Mouse (Mus musculus): ENCODE measurements around the gene 2310030G06Rik.

Gene 2310030G06Rik

DNA sequence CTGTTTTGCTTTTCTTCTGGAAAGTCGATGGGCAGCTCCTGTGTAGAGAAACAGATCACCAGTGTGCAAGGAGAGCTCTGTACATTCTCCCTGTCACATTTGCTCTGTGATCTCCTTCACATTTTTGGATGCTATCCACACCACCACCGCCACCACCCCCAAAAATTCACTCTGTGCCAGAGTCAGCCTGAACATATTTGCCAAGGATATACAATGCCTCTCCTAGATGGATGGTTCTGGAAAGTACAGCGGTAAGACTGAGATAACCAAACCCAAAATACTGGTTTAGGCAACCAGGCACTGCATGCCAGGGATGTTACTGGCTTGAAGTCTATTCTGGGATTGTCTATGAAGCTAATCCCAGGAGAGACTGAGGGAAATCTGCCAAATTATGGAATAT lies 4.1 kb downstream of the 2310030G06Rik start:
- in situ Hi-C loops (cut with MseI, MboI), result no loop called here

DNA sequence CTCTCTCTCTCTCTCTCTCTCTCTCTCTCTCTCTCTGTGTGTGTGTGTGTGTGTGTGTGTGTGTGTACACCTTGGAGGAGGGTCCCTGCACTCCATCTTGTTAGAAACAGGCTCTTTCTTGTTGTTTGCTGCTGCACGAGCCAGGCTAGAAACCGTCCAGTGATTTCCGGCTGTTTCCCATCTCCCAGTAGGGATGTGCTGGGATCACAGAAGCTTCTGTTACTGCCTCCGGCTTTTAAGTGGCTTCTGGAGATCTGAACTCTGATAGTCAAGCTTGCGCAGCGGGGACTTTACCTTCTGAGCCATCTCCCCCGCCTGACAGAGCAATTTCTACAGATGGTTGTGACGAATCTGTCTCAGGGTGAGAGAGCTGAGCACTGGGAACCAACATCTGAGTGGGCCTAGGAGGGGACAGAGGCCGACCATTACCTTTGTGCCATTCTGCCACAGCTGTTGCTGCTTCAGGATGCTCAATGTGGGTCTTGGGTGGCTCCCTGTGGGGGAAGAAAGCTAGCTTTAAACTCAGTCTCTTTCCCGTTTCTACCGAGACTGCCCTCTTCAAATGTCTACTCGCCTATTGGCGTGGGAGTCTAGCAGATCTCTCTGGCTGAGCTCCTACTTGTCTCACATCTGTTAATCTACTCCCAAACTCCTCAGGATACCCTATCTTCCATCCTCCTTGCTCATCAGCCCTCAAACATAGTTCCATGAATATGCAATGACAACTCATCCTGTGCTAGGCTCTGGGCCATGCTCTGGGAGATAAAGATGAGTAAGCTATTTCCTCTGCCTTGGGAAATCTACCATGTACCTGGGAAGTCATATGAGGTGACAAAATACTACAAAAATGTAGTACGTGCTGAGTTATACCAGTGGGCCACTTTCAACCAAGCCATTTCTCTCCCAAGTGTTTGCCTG lies 5.2 kb downstream of the 2310030G06Rik start:
- in situ Hi-C loops (cut with MseI, MboI), result no loop called here

DNA sequence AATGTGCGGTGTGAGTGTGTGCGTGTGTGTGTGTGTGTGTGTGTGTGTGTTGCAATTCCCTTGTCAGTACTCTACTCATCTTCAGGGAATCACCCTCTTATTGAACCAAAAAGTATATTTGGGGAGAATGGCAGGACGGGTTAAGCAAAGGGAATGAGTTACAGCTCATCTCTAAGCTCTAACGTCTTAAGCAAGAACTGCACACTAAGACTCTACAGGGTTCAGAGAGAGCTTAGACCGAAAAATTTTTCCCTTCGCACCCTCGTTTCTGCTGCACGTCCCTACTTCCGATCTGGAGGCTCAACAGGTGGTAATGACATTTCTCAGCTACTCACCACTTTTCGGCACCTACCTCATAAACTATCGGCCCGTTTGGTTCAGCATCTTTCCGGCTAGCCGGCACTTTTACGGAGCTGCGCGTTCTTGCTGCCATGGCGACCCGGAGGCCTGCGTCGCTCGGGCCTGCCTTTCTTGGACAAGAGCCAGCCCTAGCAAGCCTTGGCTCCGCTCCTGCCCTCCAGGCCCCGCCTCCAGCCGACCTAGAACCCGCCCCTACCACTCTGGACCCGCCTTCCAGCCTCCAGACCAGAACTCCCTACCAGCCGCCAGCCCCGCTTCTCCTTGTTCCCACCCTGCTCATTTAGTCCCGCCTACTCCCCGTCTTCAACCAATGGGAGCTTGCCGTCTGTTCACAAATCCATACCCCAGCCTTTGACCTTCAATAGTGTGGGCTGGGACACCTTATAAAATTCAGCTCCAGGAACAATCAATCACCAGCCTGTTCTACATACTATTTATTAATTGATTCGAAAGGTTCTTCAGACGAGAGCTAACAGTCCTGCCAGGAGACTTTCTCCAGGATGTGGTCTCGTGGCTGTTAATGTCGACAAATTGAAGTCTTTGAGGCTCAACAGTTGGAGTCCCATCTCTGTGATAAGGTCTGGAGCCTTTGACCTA lies 7.1 kb downstream of the 2310030G06Rik start, which contains the start of gene Dixdc1:
Gene Dixdc1 (minus strand): TSS at position 604 of the 957 bp plus-strand sequence.
- in situ Hi-C loops (cut with MseI, MboI), result no loop called here

GRCm38 (mm10) chr9:50734989-50735388 lies 11.3 kb downstream of the 2310030G06Rik start:
- in situ Hi-C loops (cut with MseI, MboI), result no loop called here

- in situ Hi-C loops (cut with MseI, MboI), result no loop called here
Observed at GRCm38 (mm10) chr9:50732560-50732959, 13.8 kb downstream of the 2310030G06Rik start.

GRCm38 (mm10) chr9:50729600-50729999 lies 16.7 kb downstream of the 2310030G06Rik start:
- in situ Hi-C loops (cut with MseI, MboI), result no loop called here

DNA sequence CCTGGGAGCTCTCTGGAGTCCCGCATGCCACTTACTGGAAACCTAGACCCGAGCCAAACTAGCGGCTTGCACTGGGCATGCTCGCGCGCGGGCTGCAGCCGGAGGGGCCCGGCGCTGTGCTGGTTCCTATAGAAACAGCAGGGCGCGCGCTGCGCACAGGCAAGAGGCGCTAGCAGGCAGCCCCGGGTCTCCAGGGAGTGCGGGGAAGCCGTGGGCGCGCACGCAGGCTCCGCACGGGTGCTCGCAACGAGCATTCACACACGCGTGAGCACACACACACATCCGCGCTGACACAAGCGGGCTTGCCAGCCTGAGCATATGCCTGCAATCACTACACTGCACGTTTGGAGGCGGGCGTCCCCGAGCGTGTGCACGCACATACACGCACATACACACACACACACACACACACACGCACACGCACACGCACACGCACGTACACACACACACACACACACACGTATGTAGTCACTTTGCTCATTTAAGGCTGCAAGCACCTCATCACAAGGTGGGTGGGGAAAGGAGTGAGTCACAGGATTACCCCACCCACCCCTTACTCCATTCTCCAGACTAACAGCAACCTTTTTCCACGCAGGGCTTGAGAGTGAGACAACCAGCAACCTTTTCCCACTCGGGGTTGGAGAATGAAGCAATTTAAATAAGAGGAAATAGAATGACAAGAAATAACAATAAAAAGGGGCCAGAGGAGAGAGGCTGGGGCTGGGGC lies 18.2 kb downstream of the 2310030G06Rik start:
- in situ Hi-C loops (cut with MseI, MboI), result no loop called here

DNA sequence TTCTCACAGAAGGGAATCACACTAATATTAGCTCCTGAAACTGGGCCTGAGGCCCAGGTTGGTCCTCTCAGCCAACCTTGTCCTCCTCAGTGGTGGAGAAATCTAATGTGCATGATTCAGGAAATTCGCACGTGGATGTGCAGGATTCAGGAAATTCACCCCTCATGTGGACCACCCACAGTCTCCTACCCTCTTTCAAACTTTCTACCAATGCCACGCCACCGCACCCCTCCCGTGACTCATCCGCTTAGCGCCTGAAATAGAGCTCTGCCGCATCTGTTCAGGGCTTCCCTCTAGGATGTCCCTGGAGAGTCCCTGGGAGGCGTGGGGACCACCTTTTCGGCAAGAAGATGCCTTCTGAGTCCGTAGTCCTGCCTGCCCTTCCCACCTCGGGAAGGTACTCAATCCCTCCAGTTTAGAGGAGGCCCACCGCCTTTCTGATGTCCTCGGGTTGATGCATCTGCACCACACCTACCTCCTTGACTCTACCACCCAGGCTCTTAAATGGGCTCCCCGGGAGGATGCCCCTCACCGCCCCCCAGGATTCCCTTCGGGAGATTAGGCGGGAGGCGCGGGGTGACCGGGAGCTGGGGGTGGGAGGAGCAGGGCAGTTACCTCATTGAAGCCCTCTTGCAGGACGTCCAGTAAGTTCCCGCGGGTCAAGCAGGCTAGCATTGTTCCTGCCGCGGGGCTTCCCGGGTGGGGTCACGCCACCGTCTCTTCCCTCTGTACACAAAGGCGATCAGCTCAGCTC lies 19.0 kb downstream of the 2310030G06Rik start:
- in situ Hi-C loops (cut with MseI, MboI), result no loop called here

- in situ Hi-C loops (cut with MseI, MboI), result no loop called here
Observed at GRCm38 (mm10) chr9:50725921-50726590, 20.3 kb downstream of the 2310030G06Rik start.

DNA sequence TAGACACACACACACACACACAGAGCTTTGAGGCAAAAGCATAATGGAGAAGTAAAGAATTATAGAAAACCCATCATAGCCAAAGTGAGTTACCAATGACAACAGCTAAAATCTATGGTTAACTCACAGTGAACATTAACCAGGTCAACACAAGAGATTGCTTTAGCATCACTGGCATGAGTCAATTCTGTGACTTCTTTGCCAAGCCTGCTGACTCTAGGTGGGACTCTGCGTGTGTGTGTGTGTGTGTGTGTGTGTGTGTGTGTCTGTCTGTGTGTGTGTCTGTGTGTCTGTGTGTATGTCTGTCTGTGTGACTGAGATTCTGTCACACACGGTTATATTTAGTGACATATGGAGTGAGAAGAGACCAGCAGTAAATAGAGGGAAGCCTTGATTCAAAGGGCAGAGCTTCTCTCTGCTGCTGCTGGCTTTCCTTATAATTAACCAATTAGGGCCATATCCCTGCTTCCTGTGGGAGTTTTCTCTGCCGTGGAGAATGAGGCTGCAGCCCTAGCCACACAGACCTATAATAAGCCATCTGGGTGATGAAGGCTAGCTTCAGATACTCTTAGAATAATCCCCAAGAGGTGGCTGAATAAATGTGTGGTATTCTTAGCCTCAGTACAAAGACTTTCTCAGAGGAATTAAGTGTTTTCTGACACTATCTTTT lies 21.5 kb downstream of the 2310030G06Rik start:
- in situ Hi-C loops (cut with MseI, MboI), result no loop called here

DNA sequence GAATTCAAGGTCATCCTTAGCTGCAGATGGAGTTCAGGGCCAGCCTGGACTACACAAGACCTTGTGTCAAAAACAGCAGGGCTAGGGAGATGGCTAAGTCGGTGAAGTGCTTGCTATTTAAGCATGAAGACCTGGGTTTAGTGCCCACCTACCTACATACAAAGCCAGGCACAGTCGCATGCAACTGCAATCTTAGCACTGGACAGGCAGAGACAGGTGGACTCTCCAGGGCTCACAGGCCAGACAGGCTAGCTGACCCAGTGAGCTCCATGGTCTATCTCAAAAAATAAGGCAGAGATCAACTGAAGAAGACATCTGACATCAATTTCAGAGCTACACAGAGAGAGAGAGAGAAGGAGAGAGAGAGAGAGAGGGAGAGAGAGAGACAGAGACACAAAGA lies 22.2 kb downstream of the 2310030G06Rik start:
- in situ Hi-C loops (cut with MseI, MboI), result no loop called here

- in situ Hi-C loops (cut with MseI, MboI), result no loop called here
Observed at GRCm38 (mm10) chr9:50723406-50723805, 22.9 kb downstream of the 2310030G06Rik start.

DNA sequence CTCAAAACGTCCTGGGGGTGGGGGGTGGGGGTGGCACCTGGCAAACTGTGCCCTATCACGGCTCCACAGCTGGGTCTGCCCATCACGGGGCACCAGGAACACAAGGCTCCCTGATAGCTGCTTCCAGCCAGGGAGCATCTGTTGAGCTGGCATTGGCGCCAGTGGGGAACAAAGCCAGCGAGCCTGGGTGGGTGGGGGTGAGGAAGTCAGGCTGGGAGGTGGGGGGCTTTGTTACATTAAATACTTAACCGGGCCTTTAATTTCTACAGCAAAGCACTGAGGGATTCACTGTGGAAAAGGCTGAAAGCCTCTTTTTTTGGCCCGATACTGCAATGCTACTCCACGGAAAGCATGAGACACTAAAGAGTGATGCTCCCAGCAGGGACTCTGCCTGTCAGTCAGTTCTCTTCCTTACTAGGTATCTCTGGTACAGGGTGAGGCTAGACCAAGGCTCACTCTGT lies 23.9 kb downstream of the 2310030G06Rik start:
- in situ Hi-C loops (cut with MseI, MboI), result no loop called here

DNA sequence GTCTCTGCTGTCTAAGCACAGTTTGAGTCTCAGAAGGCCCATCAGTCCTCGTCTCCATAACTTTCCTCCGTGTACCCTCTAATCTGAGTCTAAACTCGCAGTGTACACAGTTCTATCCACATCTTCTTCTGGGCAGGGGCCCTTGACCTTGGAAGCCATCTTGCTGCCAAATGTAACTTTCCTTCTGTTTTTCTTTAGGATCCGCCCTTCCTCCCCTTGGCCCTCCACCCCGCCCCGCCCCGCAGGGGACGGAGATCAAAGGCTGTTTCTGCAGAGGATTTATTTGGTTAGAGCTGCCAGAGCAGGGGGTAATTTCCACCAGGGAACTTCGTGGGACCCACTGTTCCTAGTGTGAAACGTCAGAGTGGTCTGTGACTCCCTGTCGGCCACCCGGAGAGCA lies 25.3 kb downstream of the 2310030G06Rik start:
- in situ Hi-C loops (cut with MseI, MboI), result no loop called here

DNA sequence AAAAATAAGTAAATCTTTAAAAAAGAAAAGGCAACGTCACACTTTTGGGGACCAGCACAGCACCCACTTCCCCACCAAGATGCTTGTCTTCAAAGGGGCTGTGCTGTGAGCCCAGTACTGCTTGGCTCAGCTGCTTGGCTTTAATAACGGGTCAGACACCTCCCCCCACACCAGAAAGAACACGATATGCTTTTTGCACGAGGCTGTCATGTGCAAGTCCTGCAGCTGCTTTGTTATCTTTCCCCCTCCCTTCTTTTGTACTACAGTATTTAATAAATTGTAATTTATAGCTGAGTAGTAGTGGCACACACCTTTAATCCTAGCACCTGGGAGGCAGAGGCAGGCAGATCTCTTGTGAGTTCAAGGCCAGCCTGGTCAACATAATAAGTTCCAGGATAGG lies 27.5 kb downstream of the 2310030G06Rik start:
- in situ Hi-C loops (cut with MseI, MboI), result no loop called here

DNA sequence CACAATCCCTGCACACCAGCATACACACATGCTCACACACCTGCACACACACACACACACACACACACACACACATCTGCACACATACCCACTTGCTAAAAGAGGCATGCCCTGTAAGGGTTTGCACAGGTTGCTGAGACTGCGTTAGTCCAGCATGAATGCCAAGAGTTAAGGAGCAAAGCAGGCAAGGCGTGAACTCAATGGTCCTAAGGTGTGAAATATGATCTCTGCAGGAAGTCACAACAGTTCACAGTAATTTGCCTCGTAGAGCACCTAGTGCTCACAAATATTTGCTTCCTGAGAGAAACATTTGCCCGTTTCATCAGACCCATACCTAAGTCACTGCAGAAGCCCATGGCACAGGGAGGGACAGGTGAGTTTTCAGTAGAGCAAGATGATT lies 32.1 kb downstream of the 2310030G06Rik start:
- in situ Hi-C loops (cut with MseI, MboI), result no loop called here

DNA sequence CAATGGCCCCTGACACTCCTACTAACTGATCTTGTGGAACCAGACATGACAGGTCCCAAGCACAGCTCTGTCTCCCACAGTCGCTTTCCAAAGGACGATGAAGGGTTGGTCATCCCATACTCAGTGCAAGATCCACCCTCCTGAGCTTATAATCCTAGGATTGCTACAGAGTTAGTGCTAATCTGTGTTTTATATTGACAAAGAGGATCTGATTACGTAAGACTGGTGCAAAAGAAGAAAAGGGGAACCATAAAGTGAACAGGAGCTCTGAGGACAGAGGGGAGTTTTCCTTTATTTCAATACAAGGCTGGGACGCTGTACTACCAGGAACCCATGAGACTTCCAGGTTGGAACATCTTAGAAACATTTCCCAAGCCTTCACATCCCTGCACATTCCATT lies 35.0 kb downstream of the 2310030G06Rik start:
- in situ Hi-C loops (cut with MseI, MboI), result no loop called here

DNA sequence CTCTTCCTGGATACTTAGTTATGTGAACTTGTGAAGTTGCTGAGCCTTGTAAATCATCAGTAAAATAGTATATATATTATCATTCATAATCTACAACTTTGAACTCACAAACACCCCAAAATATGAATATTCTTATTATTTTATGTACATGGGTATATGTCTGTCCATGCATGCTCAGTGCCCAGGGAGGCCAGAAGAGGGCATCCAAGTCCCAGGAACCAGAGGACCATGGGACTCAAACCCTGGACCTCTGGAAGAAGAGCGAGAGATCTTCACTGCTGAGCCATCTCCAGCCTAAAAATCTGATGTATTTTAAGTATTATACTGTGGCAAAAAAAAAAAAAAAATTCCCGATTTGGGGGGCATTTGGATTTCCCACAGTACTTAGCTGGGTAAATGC lies 37.2 kb downstream of the 2310030G06Rik start:
- in situ Hi-C loops (cut with MseI, MboI), result no loop called here

DNA sequence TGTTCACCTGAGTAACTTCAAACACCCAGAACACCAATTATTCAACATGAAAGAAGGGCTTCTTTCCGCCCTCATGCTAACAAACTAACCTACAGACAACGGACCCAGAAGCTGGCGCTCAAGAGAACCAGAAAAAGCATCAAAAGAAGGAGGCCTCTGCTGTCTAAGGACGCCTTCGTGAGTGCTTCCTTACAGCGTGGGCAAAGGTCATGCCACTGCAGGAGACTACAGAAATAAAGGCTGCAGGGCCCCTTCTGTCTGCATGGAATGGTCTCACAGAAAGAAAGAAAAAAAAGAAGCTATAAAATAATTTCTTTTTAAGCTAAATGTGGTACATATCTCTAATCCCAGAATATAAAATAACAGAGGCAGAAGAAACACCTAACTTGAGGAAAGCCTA lies 41.4 kb downstream of the 2310030G06Rik start:
- in situ Hi-C loops (cut with MseI, MboI), result no loop called here

Measured in mouse trophoblast stem cell (cell line).